Mouse (Mus musculus): ENCODE measurements around the gene Atg9b.

Atg9b gene

GRCm38 (mm10) chr5:24381988-24382387 is 10.0 kb downstream of the Atg9b start:
- no peak for DNase-seq (ENCODE audit: low read depth, low spot score)

GRCm38 (mm10) chr5:24381486-24381885 is 10.5 kb downstream of the Atg9b start:
- no peak for DNase-seq (ENCODE audit: low read depth, low spot score)

GRCm38 (mm10) chr5:24380499-24380898 is 11.4 kb downstream of the Atg9b start:
- no peak for DNase-seq (ENCODE audit: low read depth, low spot score)

GRCm38 (mm10) chr5:24379501-24379900 is 12.4 kb downstream of the Atg9b start:
- no peak for DNase-seq (ENCODE audit: low read depth, low spot score)

- DNase-seq (ENCODE audit: low read depth, low spot score), result no peak
Measured at GRCm38 (mm10) chr5:24378700-24379099, 13.2 kb downstream of the Atg9b start.

GRCm38 (mm10) chr5:24374666-24375328 is 17.1 kb downstream of the Atg9b start:
- DNase-seq (ENCODE audit: low read depth, low spot score), result no peak

- DNase-seq (ENCODE audit: low read depth, low spot score), result no peak
Measured at GRCm38 (mm10) chr5:24374216-24374615, 17.7 kb downstream of the Atg9b start.

- DNase-seq (ENCODE audit: low read depth, low spot score), result no peak
Measured at GRCm38 (mm10) chr5:24373807-24374206, 18.1 kb downstream of the Atg9b start.

GRCm38 (mm10) chr5:24369767-24370166 is 22.2 kb downstream of the Atg9b start:
- DNase-seq (ENCODE audit: low read depth, low spot score), result no peak

GRCm38 (mm10) chr5:24366426-24366825 is 25.5 kb downstream of the Atg9b start:
- DNase-seq (ENCODE audit: low read depth, low spot score), result no peak

- DNase-seq (ENCODE audit: low read depth, low spot score), result no peak
Measured at GRCm38 (mm10) chr5:24365528-24365927, 26.4 kb downstream of the Atg9b start.

- DNase-seq (ENCODE audit: low read depth, low spot score), result no peak
Measured at GRCm38 (mm10) chr5:24364963-24365362, 27.0 kb downstream of the Atg9b start.

- DNase-seq (ENCODE audit: low read depth, low spot score), result no peak
Measured at GRCm38 (mm10) chr5:24364508-24364907, 27.4 kb downstream of the Atg9b start, which contains the start of gene Nos3. Nos3 (plus strand) TSS chr5:24364810.

- no peak for DNase-seq (ENCODE audit: low read depth, low spot score)
Measured at GRCm38 (mm10) chr5:24364061-24364460, 27.9 kb downstream of the Atg9b start.

- no peak for DNase-seq (ENCODE audit: low read depth, low spot score)
Measured at GRCm38 (mm10) chr5:24363467-24363866, 28.5 kb downstream of the Atg9b start.

- DNase-seq (ENCODE audit: low read depth, low spot score), result peak; percentile 78
Measured at GRCm38 (mm10) chr5:24360792-24361454, 31.0 kb downstream of the Atg9b start.

GRCm38 (mm10) chr5:24357461-24357860 is 34.5 kb downstream of the Atg9b start:
- no peak for DNase-seq (ENCODE audit: low read depth, low spot score)

- no peak for DNase-seq (ENCODE audit: low read depth, low spot score)
Measured at GRCm38 (mm10) chr5:24356764-24357163, 35.2 kb downstream of the Atg9b start.

GRCm38 (mm10) chr5:24353327-24353726 is 38.6 kb downstream of the Atg9b start:
- no peak for DNase-seq (ENCODE audit: low read depth, low spot score)

GRCm38 (mm10) chr5:24352251-24352859 is 39.6 kb downstream of the Atg9b start:
- DNase-seq (ENCODE audit: low read depth, low spot score), result no peak

- DNase-seq (ENCODE audit: low read depth, low spot score), result peak; percentile 82
Measured at GRCm38 (mm10) chr5:24351701-24352171, 40.2 kb downstream of the Atg9b start.

- no peak for DNase-seq (ENCODE audit: low read depth, low spot score)
Measured at GRCm38 (mm10) chr5:24351278-24351677, 40.7 kb downstream of the Atg9b start, which contains the start of gene Kcnh2. Kcnh2 (minus strand) TSS chr5:24351604.
